Mouse (Mus musculus) spleen, adult 2 months (tissue): ENCODE data around the gene Sptlc2.

Experiments
- CTCF ChIP-seq: fragments of 200-500 bp; IDR thresholded peaks from 2 replicates; pipeline ENCODE4 v1.5.1; 2011; ENCODE audit warnings: mild to moderate bottlenecking, inconsistent platforms; ENCODE audit not compliant: insufficient read depth, insufficient read length, insufficient replicate concordance; ENCODE audit errors: extremely low read depth
- POLR2A ChIP-seq: fragments of 200-500 bp; IDR thresholded peaks from 2 replicates; pipeline ENCODE4 v1.6.1; 2011; ENCODE audit warnings: low read depth, low read length, inconsistent platforms

DNA sequence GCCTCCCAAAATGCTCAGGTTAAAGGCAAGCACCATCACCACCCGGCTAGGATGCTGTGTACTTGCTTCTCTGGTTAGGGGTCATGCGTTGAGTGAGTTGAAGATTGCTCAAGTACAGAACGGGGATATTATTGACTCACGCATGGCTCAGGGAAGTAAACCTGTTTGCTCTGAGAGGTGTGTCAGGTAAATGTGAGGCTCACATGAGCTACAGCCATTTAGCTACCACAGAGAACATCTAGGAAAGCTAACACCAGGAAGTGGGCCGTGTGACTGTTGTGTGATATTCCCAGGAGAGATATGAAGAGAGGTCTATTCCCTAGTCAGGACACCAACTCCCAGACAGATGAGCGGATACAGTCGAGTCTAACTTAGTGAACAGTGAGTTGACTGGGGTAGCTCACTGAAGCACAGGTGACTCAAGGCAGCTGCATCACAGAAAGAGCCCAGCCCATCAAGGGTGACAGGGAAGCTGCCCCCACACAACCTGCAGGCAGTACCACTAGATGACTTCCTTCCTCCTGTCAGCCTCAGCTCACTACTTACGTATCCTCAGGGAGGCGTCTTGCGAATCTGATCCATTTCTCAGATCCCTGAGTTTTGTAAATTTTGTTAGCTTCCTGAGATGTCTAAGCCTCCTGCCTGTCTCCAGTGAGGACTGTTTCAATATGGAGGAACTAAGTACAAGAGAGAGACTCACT, 11.1 kb upstream of the Sptlc2 start:
- TF ChIP-seq CTCF (no peak), POLR2A (no peak)
